Mouse (Mus musculus): ENCODE measurements around the gene Best1. TPM values are rescaled to one million over a fixed set of nuclear protein-coding genes. Genes with fewer than 3 reads are reported as not detected.

Best1 gene
- polyA plus RNA-seq, 2 experiments = 0.08 to 0.09 TPM

DNA sequence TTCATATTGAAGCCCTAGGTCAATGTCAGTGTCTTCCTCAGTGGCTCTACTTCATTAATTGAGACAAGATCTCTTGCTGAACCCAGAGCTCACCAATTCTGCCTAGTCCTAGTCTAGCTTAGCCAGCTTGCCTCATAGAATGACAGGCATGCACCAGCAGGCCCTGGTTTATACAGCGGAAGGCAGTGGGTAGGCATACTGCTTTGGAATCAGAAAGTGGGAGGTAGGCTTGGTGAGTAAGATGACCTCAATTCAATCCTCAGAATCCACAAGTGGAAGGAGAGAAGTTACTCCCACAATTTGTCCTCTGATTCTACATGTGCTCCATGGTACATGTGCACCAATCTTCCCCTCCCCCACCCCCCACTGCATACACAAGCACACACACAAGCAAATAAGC lies 2.3 kb upstream of the Best1 start:
- H3K9me3 ChIP-seq (ENCODE audit: control insufficient read depth, low read length) = no peaks in the 10 kb centered on the region
- peaks cover 0 to 2% of the 10 kb centered on the region in 2 experiments; a peak in 1 of 4 replicates for H3K4me1 ChIP-seq (replicated peaks; ENCODE audit: control insufficient read depth in 2 of 2, insufficient read depth in 2 of 2, low read length in 1 of 2)
- no peaks in the 10 kb centered on the region for H3K27me3 ChIP-seq (ENCODE audit: control insufficient read depth, insufficient read depth, low read length)
- H3K4me2 ChIP-seq (ENCODE audit: low read depth) = no peak overlapping the region
- 93% methylated on average over 1 of the region's 1 CpGs for WGBS (ENCODE audit: insufficient replicate concordance)
- H3K9ac ChIP-seq (replicated peaks) = no peak overlapping the region
- ATAC-seq (ENCODE audit: insufficient read depth) (no peak), DNase-seq (ENCODE audit: low read depth in 3 of 3, low spot score in 3 of 3) (no peak)
- H3K27ac ChIP-seq = no peak overlapping the region
- no peak overlapping the region for H3K4me3 ChIP-seq (ENCODE audit: insufficient read depth in 1 of 2, low read depth in 2 of 2, low read length in 2 of 2)
- no peak for TF ChIP-seq CTCF (IDR thresholded peaks at IDR 0.05; ENCODE audit: low read depth)
- no peak for TF ChIP-seq EP300 (IDR thresholded peaks at IDR 0.05; ENCODE audit: low read depth)
- no peaks in the 10 kb centered on the region for H3K36me3 ChIP-seq (replicated peaks; ENCODE audit: control insufficient read depth, insufficient read depth, low read depth)

DNA sequence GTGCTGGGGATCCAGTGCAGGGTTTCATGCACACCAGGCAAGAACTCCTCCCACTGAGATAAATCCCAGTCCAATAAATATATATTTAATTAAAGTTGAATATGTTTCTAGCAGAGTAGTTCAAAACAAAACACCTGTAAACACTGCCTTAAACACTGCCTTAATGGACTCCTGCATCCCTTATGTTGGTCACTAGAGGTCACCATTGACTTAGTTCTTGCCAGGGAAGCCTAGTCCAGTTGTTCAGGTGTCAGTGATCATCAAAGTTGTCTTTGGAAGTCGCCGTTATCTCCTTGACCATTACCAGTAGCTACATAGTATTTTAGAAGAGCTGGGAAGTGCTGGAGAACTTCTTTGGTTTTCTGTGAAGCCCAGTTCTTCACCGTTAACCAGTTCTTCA lies 1.1 kb downstream of the Best1 start:
- Histone ChIP-seq H3K4me1 (replicated peaks; ENCODE audit: control insufficient read depth in 2 of 2, insufficient read depth in 2 of 2, low read length in 1 of 2) (peaks cover 0 to 2% of the 10 kb centered on the region in 2 experiments; a peak in 1 of 4 replicates), H3K36me3 (replicated peaks; ENCODE audit: control insufficient read depth, insufficient read depth, low read depth) (no peaks in the 10 kb centered on the region), H3K4me3 (ENCODE audit: insufficient read depth in 1 of 2, low read depth in 2 of 2, low read length in 2 of 2) (no peak overlapping the region), H3K4me2 (ENCODE audit: low read depth) (no peak overlapping the region), H3K27me3 (ENCODE audit: control insufficient read depth, insufficient read depth, low read length) (no peaks in the 10 kb centered on the region), H3K9me3 (ENCODE audit: control insufficient read depth, low read length) (no peaks in the 10 kb centered on the region), H3K9ac (replicated peaks) (no peak overlapping the region), H3K27ac (no peak overlapping the region)
- no peak for DNase-seq (ENCODE audit: low read depth in 3 of 3, low spot score in 3 of 3)
- peak; percentile 88 for TF ChIP-seq CTCF (IDR thresholded peaks at IDR 0.05; ENCODE audit: low read depth)
- TF ChIP-seq EP300 (IDR thresholded peaks at IDR 0.05; ENCODE audit: low read depth) = no peak
- 19% methylated on average over 3 of the region's 3 CpGs for WGBS (ENCODE audit: insufficient replicate concordance)
- peak; percentile 56; the same call in 1 of the 2 replicates for ATAC-seq (ENCODE audit: insufficient read depth)

- no peaks in the 10 kb centered on the region for H3K27me3 ChIP-seq (ENCODE audit: control insufficient read depth, insufficient read depth, low read length)
- WGBS (ENCODE audit: insufficient replicate concordance) = 56% methylated on average over 13 of the region's 13 CpGs
- H3K36me3 ChIP-seq (replicated peaks; ENCODE audit: control insufficient read depth, insufficient read depth, low read depth) = no peaks in the 10 kb centered on the region
- DNase-seq (ENCODE audit: low read depth in 3 of 3, low spot score in 3 of 3) (no peak), ATAC-seq (ENCODE audit: insufficient read depth) (no peak)
- no peak overlapping the region for H3K9ac ChIP-seq (replicated peaks)
- no peak for TF ChIP-seq EP300 (IDR thresholded peaks at IDR 0.05; ENCODE audit: low read depth)
- TF ChIP-seq CTCF (IDR thresholded peaks at IDR 0.05; ENCODE audit: low read depth) = no peak
- H3K9me3 ChIP-seq (ENCODE audit: control insufficient read depth, low read length) = no peaks in the 10 kb centered on the region
- H3K27ac ChIP-seq = no peak overlapping the region
- no peaks in the 10 kb centered on the region for H3K4me1 ChIP-seq (replicated peaks; ENCODE audit: control insufficient read depth in 2 of 2, insufficient read depth in 2 of 2, low read length in 1 of 2)
- no peak overlapping the region for H3K4me3 ChIP-seq (ENCODE audit: insufficient read depth in 1 of 2, low read depth in 2 of 2, low read length in 2 of 2)
- no peak overlapping the region for H3K4me2 ChIP-seq (ENCODE audit: low read depth)
These were observed 2.5 kb downstream of the Best1 start for GRCm38 (mm10) chr19:9998736-9999486.

DNA sequence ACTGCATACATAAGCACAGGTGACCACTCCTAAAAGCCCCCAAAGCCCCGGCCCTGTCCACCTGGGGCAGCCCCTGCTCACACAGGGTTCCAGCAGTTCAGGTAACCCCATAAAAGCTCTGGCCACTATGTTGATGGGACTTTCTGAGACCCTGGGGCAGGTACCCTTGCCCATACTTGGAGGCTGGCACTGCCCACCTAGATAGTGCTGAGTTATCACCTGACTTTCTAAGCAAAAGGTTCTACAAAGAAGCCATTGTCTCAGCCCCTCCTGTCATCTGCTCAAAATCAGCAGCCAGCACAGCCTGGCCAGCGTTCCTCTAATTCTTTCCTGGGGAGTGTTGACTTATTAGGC lies 3.4 kb downstream of the Best1 start:
- Histone ChIP-seq H3K27ac (no peak overlapping the region), H3K4me1 (replicated peaks; ENCODE audit: control insufficient read depth in 2 of 2, insufficient read depth in 2 of 2, low read length in 1 of 2) (peaks cover 0 to 5% of the 10 kb centered on the region in 2 experiments; a peak in 1 of 4 replicates), H3K4me3 (ENCODE audit: insufficient read depth in 1 of 2, low read depth in 2 of 2, low read length in 2 of 2) (no peak overlapping the region), H3K4me2 (ENCODE audit: low read depth) (no peak overlapping the region), H3K27me3 (ENCODE audit: control insufficient read depth, insufficient read depth, low read length) (no peaks in the 10 kb centered on the region), H3K36me3 (replicated peaks; ENCODE audit: control insufficient read depth, insufficient read depth, low read depth) (no peaks in the 10 kb centered on the region), H3K9ac (replicated peaks) (no peak overlapping the region), H3K9me3 (ENCODE audit: control insufficient read depth, low read length) (no peaks in the 10 kb centered on the region)
- 70% methylated on average over 2 of the region's 2 CpGs for WGBS (ENCODE audit: insufficient replicate concordance)
- DNase-seq (ENCODE audit: low read depth in 3 of 3, low spot score in 3 of 3) (no peak), ATAC-seq (ENCODE audit: insufficient read depth) (no peak)
- TF ChIP-seq CTCF (IDR thresholded peaks at IDR 0.05; ENCODE audit: low read depth) = no peak
- no peak for TF ChIP-seq EP300 (IDR thresholded peaks at IDR 0.05; ENCODE audit: low read depth)

- DNase-seq (ENCODE audit: low read depth in 3 of 3, low spot score in 3 of 3) (no peak), ATAC-seq (ENCODE audit: insufficient read depth) (no peak)
- no peaks in the 10 kb centered on the region for H3K36me3 ChIP-seq (replicated peaks; ENCODE audit: control insufficient read depth, insufficient read depth, low read depth)
- H3K9ac ChIP-seq (replicated peaks) = no peak overlapping the region
- H3K9me3 ChIP-seq (ENCODE audit: control insufficient read depth, low read length) = no peaks in the 10 kb centered on the region
- no peak overlapping the region for H3K4me2 ChIP-seq (ENCODE audit: low read depth)
- TF ChIP-seq CTCF (IDR thresholded peaks at IDR 0.05; ENCODE audit: low read depth) (no peak), EP300 (IDR thresholded peaks at IDR 0.05; ENCODE audit: low read depth) (no peak)
- WGBS (ENCODE audit: insufficient replicate concordance) = 61% methylated on average over 12 of the region's 12 CpGs
- H3K27me3 ChIP-seq (ENCODE audit: control insufficient read depth, insufficient read depth, low read length) = no peaks in the 10 kb centered on the region
- H3K4me1 ChIP-seq (replicated peaks; ENCODE audit: control insufficient read depth in 2 of 2, insufficient read depth in 2 of 2, low read length in 1 of 2) = peaks cover 0 to 5% of the 10 kb centered on the region in 2 experiments; a peak in 1 of 4 replicates
- H3K4me3 ChIP-seq (ENCODE audit: insufficient read depth in 1 of 2, low read depth in 2 of 2, low read length in 2 of 2) = no peak overlapping the region
- no peak overlapping the region for H3K27ac ChIP-seq
These were observed 4.0 kb downstream of the Best1 start for GRCm38 (mm10) chr19:9997204-9998062.

All from liver, embryonic 14.5 days (tissue).